Mouse (Mus musculus) forebrain, embryonic 16.5 days (tissue): ENCODE measurements around the gene Lyzl4. TPM values are rescaled to one million over a fixed set of nuclear protein-coding genes. Genes with fewer than 3 reads are reported as not detected.
"Not testable (repeated sequence)": the region's sequence is repeated elsewhere in the genome, so short reads cannot be mapped to it uniquely, and the experiment has no call there.

Experiments
- ATAC-seq: fragments of 200-750 bp; cut with Nextera tagmentation; 2 replicates; pipeline ENCODE4 v1.8.0; 2017; ENCODE audit warnings: mild to moderate bottlenecking, moderate library complexity
- H3K27ac ChIP-seq: fragments of 300-500 bp; sonication (generic); 2 replicates; pipeline ENCODE4 v1.5.1; 2014; ENCODE audit warnings: low read length, control low read depth
- H3K27me3 ChIP-seq: fragments of 300-500 bp; sonication (generic); replicated peaks from 2 replicates; pipeline ENCODE4 v1.6.1; 2014; ENCODE audit warnings: low read length; ENCODE audit not compliant: control insufficient read depth, insufficient read depth
- H3K36me3 ChIP-seq: fragments of 300-500 bp; sonication (generic); 2 replicates; pipeline ENCODE4 v1.6.1; 2014; ENCODE audit not compliant: control insufficient read depth, insufficient read depth
- H3K4me1 ChIP-seq: fragments of 300-500 bp; sonication (generic); replicated peaks from 2 replicates; pipeline ENCODE4 v1.6.1; 2014; ENCODE audit warnings: low read length; ENCODE audit not compliant: control insufficient read depth, insufficient read depth
- H3K4me2 ChIP-seq: fragments of 300-500 bp; sonication (generic); 2 replicates; pipeline ENCODE4 v1.6.1; 2014; ENCODE audit warnings: mild to moderate bottlenecking, low read length, control low read depth
- H3K4me3 ChIP-seq: fragments of 300-500 bp; sonication (generic); replicated peaks from 2 replicates; pipeline ENCODE4 v1.5.1; 2014; ENCODE audit warnings: mild to moderate bottlenecking, low read length, control low read depth
- H3K9ac ChIP-seq: fragments of 300-500 bp; sonication (generic); replicated peaks from 2 replicates; pipeline ENCODE4 v1.6.1; 2014; ENCODE audit warnings: low read depth, low read length, control low read depth
- H3K9me3 ChIP-seq: fragments of 300-500 bp; sonication (generic); 2 replicates; pipeline ENCODE4 v1.6.1; 2016; ENCODE audit warnings: low read length; ENCODE audit not compliant: control insufficient read depth
- WGBS: fragments of 180-500 bp; shearing (Covaris S2); extraction: QIAGEN DNeasy Blood & Tissue Kit; methylation state at CpG from one replicate; pipeline ENCODE4 v1.1.7; 2014; 5-methylcytosine and 5-hydroxymethylcytosine counted together
- polyA plus RNA-seq: library from polyadenylated mRNA; unstranded; fragments of >200 nt; fragmentation: Nextera tagmentation; extraction: Ambion mirVana; gene quantifications from 2 replicates; pipeline ENCODE4 v1.2.1, GENCODE M21; 2015

Lyzl4 gene
- polyA plus RNA-seq, 1 experiment from 2014 or later: not detected

GRCm38 (mm10) chr9:121600201-121600860 is 41.6 kb downstream of the Lyzl4 start:
- H3K27ac ChIP-seq: peak overlapping the region; percentile 42
- peaks cover 17% of the 10 kb centered on the region for H3K4me1 ChIP-seq
- no peaks in the 10 kb centered on the region for H3K36me3 ChIP-seq
- H3K9ac ChIP-seq: no peak overlapping the region
- H3K4me3 ChIP-seq: no peak overlapping the region
- H3K9me3 ChIP-seq: no peaks in the 10 kb centered on the region
- H3K27me3 ChIP-seq: no peaks in the 10 kb centered on the region
- H3K4me2 ChIP-seq: peak overlapping the region; percentile 13; the same call in 1 of the 2 replicates
- WGBS: 37% methylated on average over 13 of the region's 13 CpGs
- ATAC-seq: peak; percentile 38; the same call in 1 of the 2 replicates

GRCm38 (mm10) chr9:121599551-121599950 is 42.3 kb downstream of the Lyzl4 start:
- Histone ChIP-seq H3K9me3 (no peaks in the 10 kb centered on the region), H3K4me2 (no peak overlapping the region), H3K4me3 (no peak overlapping the region), H3K36me3 (no peaks in the 10 kb centered on the region), H3K27ac (no peak overlapping the region), H3K9ac (no peak overlapping the region), H3K4me1 (peaks cover 15% of the 10 kb centered on the region), H3K27me3 (no peaks in the 10 kb centered on the region)
- ATAC-seq: no peak
- WGBS: 81% methylated on average over 6 of the region's 6 CpGs

GRCm38 (mm10) chr9:121598106-121598505 is 43.8 kb downstream of the Lyzl4 start:
- no peaks in the 10 kb centered on the region for H3K9me3 ChIP-seq
- WGBS: 86% methylated on average over 2 of the region's 2 CpGs
- H3K4me3 ChIP-seq: no peak overlapping the region
- no peak overlapping the region for H3K27ac ChIP-seq
- no peaks in the 10 kb centered on the region for H3K27me3 ChIP-seq
- no peak for ATAC-seq
- H3K4me2 ChIP-seq: no peak overlapping the region
- peaks cover 16% of the 10 kb centered on the region for H3K4me1 ChIP-seq
- H3K9ac ChIP-seq: no peak overlapping the region
- H3K36me3 ChIP-seq: no peaks in the 10 kb centered on the region

- Histone ChIP-seq H3K9me3 (no peaks in the 10 kb centered on the region), H3K9ac (no peak overlapping the region), H3K4me1 (peaks cover 9% of the 10 kb centered on the region), H3K27ac (no peak overlapping the region), H3K4me3 (no peak overlapping the region), H3K27me3 (no peaks in the 10 kb centered on the region), H3K36me3 (no peaks in the 10 kb centered on the region), H3K4me2 (no peak overlapping the region)
- 28% methylated on average over 4 of the region's 4 CpGs for whole genome bisulfite sequencing
- ATAC-seq: peak; percentile 40; the same call in 1 of the 2 replicates
Observed at GRCm38 (mm10) chr9:121594771-121595170, 47.1 kb downstream of the Lyzl4 start.

- H3K4me2 ChIP-seq, H3K27ac ChIP-seq, H3K9ac ChIP-seq, H3K4me1 ChIP-seq, ATAC-seq, H3K4me3 ChIP-seq, H3K9me3 ChIP-seq, H3K27me3 ChIP-seq, H3K36me3 ChIP-seq: not testable (repeated sequence)
- WGBS: 84% methylated on average over 3 of the region's 3 CpGs
Observed at GRCm38 (mm10) chr9:121593768-121594167, 48.1 kb downstream of the Lyzl4 start.

GRCm38 (mm10) chr9:121592948-121593550 is 48.8 kb downstream of the Lyzl4 start:
- H3K4me2 ChIP-seq: no peak overlapping the region
- no peaks in the 10 kb centered on the region for H3K27me3 ChIP-seq
- H3K4me1 ChIP-seq: peaks cover 8% of the 10 kb centered on the region
- H3K9me3 ChIP-seq: no peaks in the 10 kb centered on the region
- H3K36me3 ChIP-seq: no peaks in the 10 kb centered on the region
- no peak overlapping the region for H3K4me3 ChIP-seq
- no peak overlapping the region for H3K27ac ChIP-seq
- no peak for ATAC-seq
- H3K9ac ChIP-seq: no peak overlapping the region
- 37% methylated on average over 13 of the region's 13 CpGs for WGBS

- Histone ChIP-seq H3K4me3 (no peak overlapping the region), H3K4me2 (no peak overlapping the region), H3K27ac (no peak overlapping the region), H3K9ac (no peak overlapping the region), H3K9me3 (no peaks in the 10 kb centered on the region), H3K4me1 (peaks cover 8% of the 10 kb centered on the region), H3K36me3 (no peaks in the 10 kb centered on the region), H3K27me3 (no peaks in the 10 kb centered on the region)
- no peak for ATAC-seq
- WGBS: 71% methylated on average over 2 of the region's 2 CpGs
Observed at GRCm38 (mm10) chr9:121589533-121589932, 52.4 kb downstream of the Lyzl4 start.

GRCm38 (mm10) chr9:121574380-121574779 is 67.5 kb downstream of the Lyzl4 start:
- H3K4me2 ChIP-seq: no peak overlapping the region
- WGBS: 75% methylated on average over 5 of the region's 5 CpGs
- H3K27ac ChIP-seq: no peak overlapping the region
- no peak for ATAC-seq
- H3K36me3 ChIP-seq: no peaks in the 10 kb centered on the region
- no peaks in the 10 kb centered on the region for H3K4me1 ChIP-seq
- H3K9me3 ChIP-seq: no peaks in the 10 kb centered on the region
- no peak overlapping the region for H3K4me3 ChIP-seq
- no peaks in the 10 kb centered on the region for H3K27me3 ChIP-seq
- H3K9ac ChIP-seq: no peak overlapping the region

- no peaks in the 10 kb centered on the region for H3K9me3 ChIP-seq
- H3K27me3 ChIP-seq: no peaks in the 10 kb centered on the region
Observed at GRCm38 (mm10) chr9:121568451-121568850, 73.4 kb downstream of the Lyzl4 start.

More at GRCm38 (mm10) chr9:121568451-121568850, 73.4 kb downstream of the Lyzl4 start:
- no peak overlapping the region for H3K4me3 ChIP-seq
- H3K4me2 ChIP-seq: no peak overlapping the region
- H3K4me1 ChIP-seq: no peaks in the 10 kb centered on the region
- WGBS: 12% methylated on average over 1 of the region's 1 CpGs
- no peaks in the 10 kb centered on the region for H3K36me3 ChIP-seq
- no peak overlapping the region for H3K9ac ChIP-seq
- ATAC-seq: no peak
- no peak overlapping the region for H3K27ac ChIP-seq
